Mouse (Mus musculus): Measurements from ENCODE around the gene Gm47985.

Gene Gm47985

GRCm38 (mm10) chr1:151219045-151219444, 36.7 kb downstream of the Gm47985 start:
- no peak for DNase-seq (ENCODE audit: low spot score)

GRCm38 (mm10) chr1:151220098-151220497, 37.8 kb downstream of the Gm47985 start:
- DNase-seq (ENCODE audit: low spot score), result no peak

GRCm38 (mm10) chr1:151222561-151223267, 40.4 kb downstream of the Gm47985 start:
- no peak for DNase-seq (ENCODE audit: low spot score)

- DNase-seq (ENCODE audit: low spot score), result no peak
These were observed 41.0 kb downstream of the Gm47985 start for GRCm38 (mm10) chr1:151223377-151223776.

GRCm38 (mm10) chr1:151224536-151224935, 42.2 kb downstream of the Gm47985 start:
- no peak for DNase-seq (ENCODE audit: low spot score)

- no peak for DNase-seq (ENCODE audit: low spot score)
These were observed 45.2 kb downstream of the Gm47985 start for GRCm38 (mm10) chr1:151227506-151227905.

- no peak for DNase-seq (ENCODE audit: low spot score)
These were observed 46.1 kb downstream of the Gm47985 start for GRCm38 (mm10) chr1:151228320-151228989.

- no peak for DNase-seq (ENCODE audit: low spot score)
These were observed 50.0 kb downstream of the Gm47985 start for GRCm38 (mm10) chr1:151232346-151232745.

GRCm38 (mm10) chr1:151233756-151234155, 51.4 kb downstream of the Gm47985 start:
- DNase-seq (ENCODE audit: low spot score), result no peak

Data from MN1 (cell line).